Mouse (Mus musculus): ENCODE measurements around the gene Obox8. TPM values are rescaled to one million over a fixed set of nuclear protein-coding genes. Genes with fewer than 3 reads are reported as not detected.

Obox8 gene
- not detected in 2 replicates for polyA plus RNA-seq (2014; fragmentation: Nextera tagmentation; extraction: Ambion mirVana)

GRCm38 (mm10) chr7:14333457-14333856 lies at the start of gene Obox8:
Gene Obox8, minus strand, starts transcription at chr7:14333557.
- Histone ChIP-seq H3K27ac (ENCODE audit: low read depth, low read length) (no peak within 1 kb of the TSS), H3K27me3 (ENCODE audit: control insufficient read depth, insufficient read depth, low read length) (no peaks in the 10 kb centered on the region), H3K4me3 (ENCODE audit: low read depth, low read length) (no peak within 1 kb of the TSS), H3K4me1 (ENCODE audit: control insufficient read depth, insufficient read depth, low read length) (no peaks in the 10 kb centered on the region), H3K4me2 (no peak within 1 kb of the TSS), H3K9ac (ENCODE audit: low read depth, low read length) (no peak within 1 kb of the TSS), H3K36me3 (ENCODE audit: control insufficient read depth, insufficient read depth, low read length) (no peaks in the 10 kb centered on the region), H3K9me3 (replicated peaks; ENCODE audit: control insufficient read depth, low read length) (peaks cover 4% of the 10 kb centered on the region; the same call in 1 of the 2 replicates)
- 59% methylated on average over 2 of the region's 2 CpGs for whole genome bisulfite sequencing (ENCODE audit: insufficient replicate concordance)
- ATAC-seq (replicated peaks; ENCODE audit: insufficient number of reproducible peaks, low FRiP score, low TSS enrichment), result no peak

GRCm38 (mm10) chr7:14317209-14317608 lies 16.1 kb downstream of the Obox8 start:
- Histone ChIP-seq H3K9me3 (replicated peaks; ENCODE audit: control insufficient read depth, low read length) (no peaks in the 10 kb centered on the region), H3K4me1 (ENCODE audit: control insufficient read depth, insufficient read depth, low read length) (no peaks in the 10 kb centered on the region), H3K9ac (ENCODE audit: low read depth, low read length) (no peak overlapping the region), H3K4me2 (no peak overlapping the region), H3K27me3 (ENCODE audit: control insufficient read depth, insufficient read depth, low read length) (no peaks in the 10 kb centered on the region), H3K4me3 (ENCODE audit: low read depth, low read length) (no peak overlapping the region), H3K27ac (ENCODE audit: low read depth, low read length) (no peak overlapping the region), H3K36me3 (ENCODE audit: control insufficient read depth, insufficient read depth, low read length) (no peaks in the 10 kb centered on the region)
- no peak for ATAC-seq (replicated peaks; ENCODE audit: insufficient number of reproducible peaks, low FRiP score, low TSS enrichment)
- 26% methylated on average over 2 of the region's 2 CpGs for WGBS (ENCODE audit: insufficient replicate concordance)

GRCm38 (mm10) chr7:14308671-14309070 lies 24.7 kb downstream of the Obox8 start:
- no peaks in the 10 kb centered on the region for H3K36me3 ChIP-seq (ENCODE audit: control insufficient read depth, insufficient read depth, low read length)
- H3K4me2 ChIP-seq, result no peak overlapping the region
- H3K9ac ChIP-seq (ENCODE audit: low read depth, low read length), result no peak overlapping the region
- no peaks in the 10 kb centered on the region for H3K27me3 ChIP-seq (ENCODE audit: control insufficient read depth, insufficient read depth, low read length)
- 71% methylated on average over 3 of the region's 3 CpGs for WGBS (ENCODE audit: insufficient replicate concordance)
- H3K4me1 ChIP-seq (ENCODE audit: control insufficient read depth, insufficient read depth, low read length), result no peaks in the 10 kb centered on the region
- H3K4me3 ChIP-seq (ENCODE audit: low read depth, low read length), result no peak overlapping the region
- ATAC-seq (replicated peaks; ENCODE audit: insufficient number of reproducible peaks, low FRiP score, low TSS enrichment), result no peak
- H3K27ac ChIP-seq (ENCODE audit: low read depth, low read length), result no peak overlapping the region
- H3K9me3 ChIP-seq (replicated peaks; ENCODE audit: control insufficient read depth, low read length), result no peaks in the 10 kb centered on the region

GRCm38 (mm10) chr7:14307571-14307970 lies 25.8 kb downstream of the Obox8 start:
- Histone ChIP-seq H3K36me3 (ENCODE audit: control insufficient read depth, insufficient read depth, low read length) (no peaks in the 10 kb centered on the region), H3K9ac (ENCODE audit: low read depth, low read length) (no peak overlapping the region), H3K27ac (ENCODE audit: low read depth, low read length) (no peak overlapping the region), H3K27me3 (ENCODE audit: control insufficient read depth, insufficient read depth, low read length) (no peaks in the 10 kb centered on the region), H3K4me1 (ENCODE audit: control insufficient read depth, insufficient read depth, low read length) (no peaks in the 10 kb centered on the region), H3K4me3 (ENCODE audit: low read depth, low read length) (no peak overlapping the region), H3K9me3 (replicated peaks; ENCODE audit: control insufficient read depth, low read length) (no peaks in the 10 kb centered on the region), H3K4me2 (no peak overlapping the region)
- 73% methylated on average over 6 of the region's 6 CpGs for WGBS (ENCODE audit: insufficient replicate concordance)
- ATAC-seq (replicated peaks; ENCODE audit: insufficient number of reproducible peaks, low FRiP score, low TSS enrichment), result no peak

Other genes with a start within 250 kb of the Obox8 start
- gene Sult2a3, start 210.5 kb downstream of the Obox8 start, polyA plus RNA-seq (2014; fragmentation: Nextera tagmentation; extraction: Ambion mirVana), result not detected in 2 replicates
- not detected in 2 replicates for gene Sult2a6, start 78.7 kb downstream of the Obox8 start, polyA plus RNA-seq (2014; fragmentation: Nextera tagmentation; extraction: Ambion mirVana)
- 0.10 TPM in 1 of 2 replicates, not detected in the other for gene Sult2a8, start 113.2 kb upstream of the Obox8 start, polyA plus RNA-seq (2014; fragmentation: Nextera tagmentation; extraction: Ambion mirVana)
- not detected in 2 replicates for gene Sult2a7, start 160.7 kb upstream of the Obox8 start, polyA plus RNA-seq (2014; fragmentation: Nextera tagmentation; extraction: Ambion mirVana)
- gene Vmn1r90, start 229.9 kb upstream of the Obox8 start, polyA plus RNA-seq (2014; fragmentation: Nextera tagmentation; extraction: Ambion mirVana), result 0.08 and 0.14 TPM in 2 replicates